Mouse (Mus musculus): ENCODE results near the gene Mamld1. TPM values are rescaled to one million over a fixed set of nuclear protein-coding genes. Genes with fewer than 3 reads are reported as not detected.

Gene Mamld1
- polyA plus RNA-seq, 1 experiment from 2014 or later = 5.1 TPM

GRCm38 (mm10) chrX:71181526-71181925 is 131.5 kb downstream of the Mamld1 start:
- Histone ChIP-seq H3K9me3 (no peaks in the 10 kb centered on the region), H3K4me3 (no peak overlapping the region), H3K27ac (no peak overlapping the region), H3K36me3 (replicated peaks) (no peaks in the 10 kb centered on the region), H3K4me1 (no peaks in the 10 kb centered on the region), H3K27me3 (ENCODE audit: poor library complexity, severe bottlenecking) (peaks cover 14% of the 10 kb centered on the region; the same call in 1 of the 2 replicates)
- DNase-seq (ENCODE audit: extremely low spot score, low spot score) = no peak
- WGBS = 89% methylated on average over 3 of the region's 3 CpGs

- no peaks in the 10 kb centered on the region for H3K4me1 ChIP-seq
- 94% methylated on average over 4 of the region's 4 CpGs for WGBS
- H3K9me3 ChIP-seq = no peaks in the 10 kb centered on the region
These were observed 133.6 kb downstream of the Mamld1 start for GRCm38 (mm10) chrX:71183671-71184070.

GRCm38 (mm10) chrX:71186396-71186795 is 136.3 kb downstream of the Mamld1 start:
- H3K9me3 ChIP-seq = no peaks in the 10 kb centered on the region
- H3K27ac ChIP-seq = no peak overlapping the region
- no peaks in the 10 kb centered on the region for H3K36me3 ChIP-seq (replicated peaks)
- H3K4me3 ChIP-seq = no peak overlapping the region
- WGBS = 82% methylated on average over 1 of the region's 1 CpGs
- DNase-seq (ENCODE audit: extremely low spot score, low spot score) = no peak
- H3K27me3 ChIP-seq (ENCODE audit: poor library complexity, severe bottlenecking) = peaks cover 17% of the 10 kb centered on the region
- H3K4me1 ChIP-seq = no peaks in the 10 kb centered on the region

More at GRCm38 (mm10) chrX:71183671-71184070, 133.6 kb downstream of the Mamld1 start:
- Histone ChIP-seq H3K27ac (no peak overlapping the region), H3K27me3 (ENCODE audit: poor library complexity, severe bottlenecking) (peaks cover 14% of the 10 kb centered on the region; the same call in 1 of the 2 replicates), H3K36me3 (replicated peaks) (no peaks in the 10 kb centered on the region), H3K4me3 (no peak overlapping the region)
- no peak for DNase-seq (ENCODE audit: extremely low spot score, low spot score)

- no peaks in the 10 kb centered on the region for H3K36me3 ChIP-seq (replicated peaks)
- WGBS = 81% methylated on average over 2 of the region's 2 CpGs
- no peak overlapping the region for H3K27ac ChIP-seq
- no peak for DNase-seq (ENCODE audit: extremely low spot score, low spot score)
- H3K27me3 ChIP-seq (ENCODE audit: poor library complexity, severe bottlenecking) = peaks cover 18% of the 10 kb centered on the region; the same call in 1 of the 2 replicates
- H3K4me1 ChIP-seq = no peaks in the 10 kb centered on the region
- H3K9me3 ChIP-seq = no peaks in the 10 kb centered on the region
- H3K4me3 ChIP-seq = no peak overlapping the region
These were observed 154.7 kb downstream of the Mamld1 start for GRCm38 (mm10) chrX:71204776-71205175.

Other genes starting within 250 kb of the Mamld1 start
- gene Mtm1, start 160.5 kb downstream of the Mamld1 start, polyA plus RNA-seq (2016; fragmentation: Nextera tagmentation; extraction: Ambion mirVana) = 3.1 and 3.7 TPM in 2 replicates

Measured in forebrain, embryonic 10.5 days (tissue).